Comparison of ENCODE assay signal across 8 mouse cellular contexts in genomic region chr11:33146143-33146497, GRCm38 (mm10). TPM values are rescaled to one million over a fixed set of nuclear protein-coding genes. Genes with fewer than 3 reads are reported as not detected.
DNase-seq lines count a peak whose midpoint lies in the region; ATAC-seq and TF ChIP-seq lines count a peak whose summit lies in the region.

No protein-coding gene starts in this region.

- H3K27me3 ChIP-seq in lung, postnatal 0 days (replicated peaks; ENCODE audit: insufficient read depth, low read length) = 0 out of 2 replicates have a peak, but pooled peaks cover 8% of the 10 kb centered on the region
- peaks cover 28% of the 10 kb centered on the region; the same call in 1 of the 2 replicates for H3K27me3 ChIP-seq in stomach, embryonic 15.5 days (replicated peaks)

- peak; percentile 11; the same call in 1 of the 2 replicates for ATAC-seq in lung, postnatal 0 days
- ATAC-seq in stomach, embryonic 15.5 days (ENCODE audit: insufficient read depth, low FRiP score, low read depth) = peak; percentile 52

- peak overlapping the region; percentile 93 for H3K4me2 ChIP-seq in lung, postnatal 0 days (replicated peaks; ENCODE audit: low read depth, low read length)
- H3K4me2 ChIP-seq in stomach, embryonic 15.5 days = peak overlapping the region; percentile 21

- H3K4me3 ChIP-seq in layer of hippocampus, adult 2 months = no peak overlapping the region
- peak overlapping the region; percentile 51; the same call in 1 of the 2 replicates for H3K4me3 ChIP-seq in lung, postnatal 0 days (ENCODE audit: low read depth, low read length)
- no peak overlapping the region for H3K4me3 ChIP-seq in stomach, embryonic 15.5 days (replicated peaks)

- TF ChIP-seq EP300 in lung, postnatal 0 days (IDR thresholded peaks at IDR 0.05) = no peak

- no peak overlapping the region for H3K9ac ChIP-seq in lung, postnatal 0 days (replicated peaks; ENCODE audit: low read depth)
- no peak overlapping the region for H3K9ac ChIP-seq in stomach, embryonic 15.5 days

- TF ChIP-seq CTCF in brain, embryonic 14.5 days (IDR thresholded peaks at IDR 0.05; ENCODE audit: borderline replicate concordance, extremely low read depth, insufficient read depth, insufficient read length) = no peak
- no peak for TF ChIP-seq CTCF in layer of hippocampus, adult 2 months (conservative IDR thresholded peaks at IDR 0.05)
- no peak for TF ChIP-seq CTCF in lung, postnatal 0 days (IDR thresholded peaks at IDR 0.05)

- no peak for TF ChIP-seq POLR2A in brain, embryonic 14.5 days (IDR thresholded peaks at IDR 0.05; ENCODE audit: borderline replicate concordance, extremely low read depth, insufficient read depth, insufficient read length, poor library complexity, severe bottlenecking)

- peak; percentile 95 for DNase-seq in MN1 (ENCODE audit: low spot score)
- peak; percentile 97 for DNase-seq in brain, embryonic 14.5 days (ENCODE audit: low read depth)
- peak; percentile 83 for DNase-seq in frontal cortex, postnatal 14 days (ENCODE audit: low spot score in 2 of 2)
- peak; percentile 93 for DNase-seq in heart, postnatal 4 days
- peak; percentile 70 to 82 for DNase-seq in layer of hippocampus, adult 2 months (ENCODE audit: low spot score in 2 of 2)
- DNase-seq in lung, postnatal 0 days (ENCODE audit: low spot score) = peak; percentile 86
- DNase-seq in spleen, adult 18-20 months = no peak

- H3K9me3 ChIP-seq in lung, postnatal 0 days (ENCODE audit: low read length) = no peaks in the 10 kb centered on the region
- no peaks in the 10 kb centered on the region for H3K9me3 ChIP-seq in stomach, embryonic 15.5 days

- H3K36me3 ChIP-seq in lung, postnatal 0 days (ENCODE audit: insufficient read depth, low read length) = no peaks in the 10 kb centered on the region; the same call in 1 of the 2 replicates
- H3K36me3 ChIP-seq in stomach, embryonic 15.5 days = peaks cover 7% of the 10 kb centered on the region; the same call in 1 of the 2 replicates

- H3K4me1 ChIP-seq in lung, postnatal 0 days (ENCODE audit: insufficient read depth, low read depth, low read length) = no peaks in the 10 kb centered on the region; the same call in 1 of the 2 replicates
- H3K4me1 ChIP-seq in stomach, embryonic 15.5 days = peaks cover 29% of the 10 kb centered on the region

- 8% methylated on average over 9 of the region's 9 CpGs for WGBS in lung, postnatal 0 days
- WGBS in stomach, embryonic 15.5 days = 2% methylated on average over 8 of the region's 9 CpGs

- H3K27ac ChIP-seq in layer of hippocampus, adult 2 months = no peak overlapping the region
- H3K27ac ChIP-seq in lung, postnatal 0 days (ENCODE audit: low read length) = no peak overlapping the region
- H3K27ac ChIP-seq in stomach, embryonic 15.5 days = no peak overlapping the region

RNA-seq across cellular contexts. Expression of gene Fgf18, which starts 1.1 kb away (rescaled TPM):
- polyA plus RNA-seq in brain, embryonic 14.5 days (2012; rRNA removed) = 2.6 and 3.8 TPM in 2 replicates
- total RNA-seq in heart, postnatal 4 days (2021) = 10 to 100 TPM; 11.1 to 14.1 TPM
- total RNA-seq in layer of hippocampus, adult 2 months (2021) = 1 to 10 TPM; 4.1 TPM
- 19.5 and 20.6 TPM in 2 replicates for polyA plus RNA-seq in lung, postnatal 0 days (2015; fragmentation: Nextera tagmentation; extraction: Ambion mirVana)
- polyA plus RNA-seq in stomach, embryonic 15.5 days (2015; fragmentation: Nextera tagmentation; extraction: Ambion mirVana) = 3.7 and 4.1 TPM in 2 replicates

RNA-seq across cellular contexts. Expression of gene Npm1, which starts 16.9 kb away (rescaled TPM):
- polyA plus RNA-seq in brain, embryonic 14.5 days (2012; rRNA removed) = 459 and 569 TPM in 2 replicates
- total RNA-seq in heart, postnatal 4 days (2021) = 100 to 1,000 TPM; 272 to 297 TPM
- 100 to 1,000 TPM; 183 to 184 TPM for total RNA-seq in layer of hippocampus, adult 2 months (2021)
- 277 and 284 TPM in 2 replicates for polyA plus RNA-seq in lung, postnatal 0 days (2015; fragmentation: Nextera tagmentation; extraction: Ambion mirVana)
- 849 and 936 TPM in 2 replicates for polyA plus RNA-seq in stomach, embryonic 15.5 days (2015; fragmentation: Nextera tagmentation; extraction: Ambion mirVana)

RNA-seq across cellular contexts. Expression of gene Tlx3, which starts 57.3 kb away (rescaled TPM):
- 3.3 and 12.1 TPM in 2 replicates for polyA plus RNA-seq in brain, embryonic 14.5 days (2012; rRNA removed)
- not detected for total RNA-seq in heart, postnatal 4 days (2021)
- total RNA-seq in layer of hippocampus, adult 2 months (2021) = not detected
- polyA plus RNA-seq in lung, postnatal 0 days (2015; fragmentation: Nextera tagmentation; extraction: Ambion mirVana) = not detected in 2 replicates
- 0.08 TPM in 1 of 2 replicates, not detected in the other for polyA plus RNA-seq in stomach, embryonic 15.5 days (2015; fragmentation: Nextera tagmentation; extraction: Ambion mirVana)

Comparison
In these comparisons a context has a peak if more than half of its experiments do, and no peak if none do; other contexts are left out.
1. DNase-seq: peak in MN1 (single experiment), brain, embryonic 14.5 days (single experiment), frontal cortex, postnatal 14 days (2 of 2), heart, postnatal 4 days (single experiment), layer of hippocampus, adult 2 months (2 of 2) and lung, postnatal 0 days (single experiment); none in spleen, adult 18-20 months (0 of 2).